Mouse (Mus musculus) liver, embryonic 13.5 days (tissue): ENCODE measurements around the gene Atp2a2. TPM values are rescaled to one million over a fixed set of nuclear protein-coding genes. Genes with fewer than 3 reads are reported as not detected.
"Not testable (repeated sequence)": the region's sequence is repeated elsewhere in the genome, so short reads cannot be mapped to it uniquely, and the experiment has no call there.

Experiments
- ATAC-seq: fragments of 200-750 bp; cut with Nextera tagmentation; 2 replicates; pipeline ENCODE4 v1.8.0; 2017; ENCODE audit warnings: low read depth, mild to moderate bottlenecking, moderate number of reproducible peaks, moderate library complexity
- DNase-seq: peaks from one replicate; pipeline ENCODE4 v3.0.0; 2022
- H3K27ac ChIP-seq: fragments of 300-500 bp; sonication (generic); 2 replicates; pipeline ENCODE4 v1.5.1; 2015; ENCODE audit warnings: moderate library complexity, mild to moderate bottlenecking, inconsistent platforms
- H3K27me3 ChIP-seq: fragments of 300-500 bp; sonication (generic); 2 replicates; pipeline ENCODE4 v1.6.1; 2015; ENCODE audit warnings: mild to moderate bottlenecking, inconsistent platforms
- H3K36me3 ChIP-seq: fragments of 300-500 bp; sonication (generic); 2 replicates; pipeline ENCODE4 v1.6.1; 2015; ENCODE audit warnings: mild to moderate bottlenecking, inconsistent platforms
- H3K4me1 ChIP-seq: fragments of 300-500 bp; sonication (generic); replicated peaks from 2 replicates; pipeline ENCODE4 v1.6.1; 2015; ENCODE audit warnings: inconsistent platforms
- H3K4me2 ChIP-seq: fragments of 300-500 bp; sonication (generic); 2 replicates; pipeline ENCODE4 v1.6.1; 2015; ENCODE audit warnings: inconsistent platforms, mild to moderate bottlenecking, moderate library complexity
- H3K4me3 ChIP-seq: fragments of 300-500 bp; sonication (generic); replicated peaks from 2 replicates; pipeline ENCODE4 v1.5.1; 2015; ENCODE audit warnings: mild to moderate bottlenecking, inconsistent platforms
- H3K9ac ChIP-seq: fragments of 300-500 bp; sonication (generic); 2 replicates; pipeline ENCODE4 v1.6.1; 2015; ENCODE audit warnings: mild to moderate bottlenecking, inconsistent platforms
- H3K9me3 ChIP-seq: fragments of 300-500 bp; sonication (generic); replicated peaks from 2 replicates; pipeline ENCODE4 v1.6.1; 2016; ENCODE audit warnings: inconsistent platforms
- WGBS: fragments of 180-500 bp; shearing (Covaris S2); methylation state at CpG from one replicate; pipeline ENCODE4 v1.1.7; 2015; ENCODE audit not compliant: insufficient replicate concordance; 5-methylcytosine and 5-hydroxymethylcytosine counted together
- polyA plus RNA-seq: library from polyadenylated mRNA; unstranded; fragments of >200 nt; fragmentation: Nextera tagmentation; extraction: Ambion mirVana; gene quantifications from 2 replicates; pipeline ENCODE4 v1.2.1, GENCODE M21; 2015

Atp2a2 gene
- polyA plus RNA-seq, 1 experiment from 2014 or later = 14.1 TPM

- H3K9me3 ChIP-seq = no peaks in the 10 kb centered on the region
- peak overlapping the region; percentile 97 for H3K4me3 ChIP-seq
- DNase-seq (peak; percentile 17), ATAC-seq (no peak)
- H3K4me2 ChIP-seq = peak overlapping the region; percentile 93
- peaks cover 9% of the 10 kb centered on the region for H3K36me3 ChIP-seq
- H3K27ac ChIP-seq = peak overlapping the region; percentile 77
- WGBS = 16% methylated on average over 15 of the region's 15 CpGs
- peaks cover 34% of the 10 kb centered on the region for H3K4me1 ChIP-seq
- H3K9ac ChIP-seq = peak overlapping the region; percentile 94
- H3K27me3 ChIP-seq = no peaks in the 10 kb centered on the region
Measured at GRCm38 (mm10) chr5:122423083-122423482, 78.9 kb downstream of the Atp2a2 start.

GRCm38 (mm10) chr5:122422071-122422964, 79.7 kb downstream of the Atp2a2 start:
- Histone ChIP-seq H3K9ac (peak overlapping the region; percentile 94), H3K4me2 (peak overlapping the region; percentile 93), H3K4me3 (peak overlapping the region; percentile 97), H3K36me3 (peaks cover 3% of the 10 kb centered on the region; the same call in 1 of the 2 replicates), H3K27me3 (no peaks in the 10 kb centered on the region), H3K27ac (peak overlapping the region; percentile 77), H3K4me1 (peaks cover 34% of the 10 kb centered on the region), H3K9me3 (no peaks in the 10 kb centered on the region)
- peak; percentile 85 for ATAC-seq
- under 1% methylated on average over 73 of the region's 73 CpGs for WGBS
- DNase-seq = peak; percentile 85

- DNase-seq (no peak), ATAC-seq (peak; percentile 19)
Measured at GRCm38 (mm10) chr5:122421271-122422068, 80.6 kb downstream of the Atp2a2 start, which contains the start of gene Anapc7. Gene Anapc7, plus strand, starts transcription at chr5:122421693.

GRCm38 (mm10) chr5:122420676-122421075, 81.3 kb downstream of the Atp2a2 start:
- H3K27me3 ChIP-seq, H3K9me3 ChIP-seq, H3K4me3 ChIP-seq, H3K36me3 ChIP-seq, H3K27ac ChIP-seq, DNase-seq, H3K9ac ChIP-seq, ATAC-seq: not testable (repeated sequence)
- peak overlapping the region; percentile 93 for H3K4me2 ChIP-seq
- whole genome bisulfite sequencing = 34% methylated on average over 4 of the region's 4 CpGs
- H3K4me1 ChIP-seq = peaks cover 34% of the 10 kb centered on the region

More at GRCm38 (mm10) chr5:122421271-122422068, 80.6 kb downstream of the Atp2a2 start, which contains the start of gene Anapc7:
- 14% methylated on average over 17 of the region's 17 CpGs for WGBS
- H3K27ac ChIP-seq = peak within 1 kb of the TSS; percentile 77
- H3K27me3 ChIP-seq = no peaks in the 10 kb centered on the region
- peak within 1 kb of the TSS; percentile 94 for H3K9ac ChIP-seq
- H3K4me1 ChIP-seq = peaks cover 34% of the 10 kb centered on the region
- peaks cover 3% of the 10 kb centered on the region; the same call in 1 of the 2 replicates for H3K36me3 ChIP-seq
- H3K9me3 ChIP-seq = no peaks in the 10 kb centered on the region
- peak within 1 kb of the TSS; percentile 97 for H3K4me3 ChIP-seq
- peak within 1 kb of the TSS; percentile 93 for H3K4me2 ChIP-seq

GRCm38 (mm10) chr5:122415465-122415864, 86.6 kb downstream of the Atp2a2 start:
- 68% methylated on average over 12 of the region's 12 CpGs for WGBS

GRCm38 (mm10) chr5:122414351-122414750, 87.7 kb downstream of the Atp2a2 start:
- no peak overlapping the region for H3K4me2 ChIP-seq
- DNase-seq (no peak), ATAC-seq (no peak)
- H3K4me1 ChIP-seq = 0 out of 2 replicates have a peak, but pooled peaks cover 4% of the 10 kb centered on the region
- WGBS = 85% methylated on average over 5 of the region's 5 CpGs
- no peaks in the 10 kb centered on the region for H3K9me3 ChIP-seq
- H3K27ac ChIP-seq = no peak overlapping the region
- no peak overlapping the region for H3K4me3 ChIP-seq
- H3K27me3 ChIP-seq = no peaks in the 10 kb centered on the region
- H3K9ac ChIP-seq = no peak overlapping the region
- peaks cover 11% of the 10 kb centered on the region for H3K36me3 ChIP-seq

More at GRCm38 (mm10) chr5:122415465-122415864, 86.6 kb downstream of the Atp2a2 start:
- no peak overlapping the region for H3K4me2 ChIP-seq
- H3K9ac ChIP-seq = no peak overlapping the region
- no peaks in the 10 kb centered on the region for H3K36me3 ChIP-seq
- ATAC-seq = no peak
- peaks cover 5% of the 10 kb centered on the region for H3K4me1 ChIP-seq
- H3K27ac ChIP-seq = no peak overlapping the region
- H3K4me3 ChIP-seq = no peak overlapping the region
- DNase-seq = no peak
- H3K27me3 ChIP-seq = no peaks in the 10 kb centered on the region
- no peaks in the 10 kb centered on the region for H3K9me3 ChIP-seq

- no peak for ATAC-seq
Measured at GRCm38 (mm10) chr5:122412826-122413225, 89.2 kb downstream of the Atp2a2 start.

GRCm38 (mm10) chr5:122411892-122412291, 90.1 kb downstream of the Atp2a2 start:
- H3K4me3 ChIP-seq = no peak overlapping the region
- H3K9ac ChIP-seq = no peak overlapping the region
- 0 out of 2 replicates have a peak, but pooled peaks cover 4% of the 10 kb centered on the region for H3K4me1 ChIP-seq
- WGBS = 67% methylated on average over 5 of the region's 5 CpGs
- H3K4me2 ChIP-seq = no peak overlapping the region
- peaks cover 18% of the 10 kb centered on the region for H3K36me3 ChIP-seq
- no peaks in the 10 kb centered on the region for H3K9me3 ChIP-seq
- no peaks in the 10 kb centered on the region for H3K27me3 ChIP-seq
- DNase-seq (no peak), ATAC-seq (no peak)
- H3K27ac ChIP-seq = no peak overlapping the region

More at GRCm38 (mm10) chr5:122412826-122413225, 89.2 kb downstream of the Atp2a2 start:
- H3K9ac ChIP-seq = no peak overlapping the region
- H3K27me3 ChIP-seq = no peaks in the 10 kb centered on the region
- no peak overlapping the region for H3K4me2 ChIP-seq
- H3K4me3 ChIP-seq = no peak overlapping the region
- H3K9me3 ChIP-seq = no peaks in the 10 kb centered on the region
- H3K36me3 ChIP-seq = peaks cover 11% of the 10 kb centered on the region
- WGBS = 47% methylated on average over 6 of the region's 6 CpGs
- DNase-seq = no peak
- no peak overlapping the region for H3K27ac ChIP-seq
- H3K4me1 ChIP-seq = 0 out of 2 replicates have a peak, but pooled peaks cover 4% of the 10 kb centered on the region

- Histone ChIP-seq H3K4me1 (0 out of 2 replicates have a peak, but pooled peaks cover 4% of the 10 kb centered on the region), H3K36me3 (peaks cover 37% of the 10 kb centered on the region), H3K27me3 (no peaks in the 10 kb centered on the region), H3K4me3 (no peak overlapping the region), H3K27ac (no peak overlapping the region), H3K4me2 (no peak overlapping the region), H3K9ac (no peak overlapping the region), H3K9me3 (no peaks in the 10 kb centered on the region)
- 77% methylated on average over 19 of the region's 19 CpGs for WGBS
- ATAC-seq (no peak), DNase-seq (no peak)
Measured at GRCm38 (mm10) chr5:122409692-122410645, 92.1 kb downstream of the Atp2a2 start.

GRCm38 (mm10) chr5:122405537-122405936, 96.5 kb downstream of the Atp2a2 start:
- Histone ChIP-seq H3K36me3 (peaks cover 77% of the 10 kb centered on the region), H3K9ac (no peak overlapping the region), H3K9me3 (no peaks in the 10 kb centered on the region), H3K4me1 (no peaks in the 10 kb centered on the region), H3K27ac (no peak overlapping the region), H3K4me2 (no peak overlapping the region), H3K4me3 (no peak overlapping the region), H3K27me3 (no peaks in the 10 kb centered on the region)
- DNase-seq = no peak
- no peak; the same call in 1 of the 2 replicates for ATAC-seq
- 81% methylated on average over 10 of the region's 10 CpGs for WGBS
